Mouse (Mus musculus) olfactory bulb, adult 2 months (tissue): ENCODE results near the gene A930033H14Rik.

Experiments used
- CTCF ChIP-seq: fragments of 200-500 bp; IDR thresholded peaks from 2 replicates; pipeline ENCODE4 v1.5.1; 2012; ENCODE audit warnings: low read depth, mild to moderate bottlenecking, low read length, moderate library complexity; ENCODE audit not compliant: insufficient read depth
- POLR2A ChIP-seq: fragments of 200-500 bp; IDR thresholded peaks from 2 replicates; pipeline ENCODE4 v1.6.1; 2012; ENCODE audit warnings: mild to moderate bottlenecking, low read depth, low read length, moderate library complexity; ENCODE audit not compliant: insufficient read depth

DNA sequence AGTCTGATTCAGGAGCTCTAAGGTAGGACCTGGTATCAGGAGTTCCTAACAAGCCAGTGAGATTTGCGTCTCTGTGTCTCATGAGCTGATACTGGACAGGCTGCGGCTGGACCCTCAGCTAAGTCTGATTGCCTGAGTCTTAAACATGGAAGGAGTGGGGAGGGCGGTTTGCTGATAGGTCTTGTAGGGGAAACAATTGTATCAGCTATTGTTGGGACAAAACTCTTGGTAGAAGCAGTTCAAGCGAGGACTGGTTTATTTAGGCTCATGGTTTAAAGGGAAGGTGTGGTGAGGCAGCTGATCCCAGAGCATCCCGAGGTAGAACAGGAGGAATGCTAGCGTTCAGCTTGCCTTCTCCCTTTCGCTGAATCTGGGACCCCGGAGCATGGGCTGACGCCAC is 8.2 kb upstream of the A930033H14Rik start:
- TF ChIP-seq POLR2A (no peak), CTCF (no peak)
